20 mouse cellular contexts compared by ENCODE assay signal in genomic region chr9:58086861-58087260, GRCm38 (mm10). TPM values are rescaled to one million over a fixed set of nuclear protein-coding genes. Genes with fewer than 3 reads are reported as not detected.
DNase-seq lines count a peak whose midpoint lies in the region; ATAC-seq and TF ChIP-seq lines count a peak whose summit lies in the region.
"Had no signal": no experiment of that assay in that cellular context is flagged by ENCODE, and none has a peak within 500 bp of the region (broad histone marks: within the 10 kb centered on the region; RNA-seq: fewer than 3 reads in every experiment).

No protein-coding gene starts in this region.

- peaks cover 53% of the 10 kb centered on the region for H3K4me1 ChIP-seq in forebrain, embryonic 10.5 days
- H3K4me1 ChIP-seq in forebrain, embryonic 11.5 days (replicated peaks; ENCODE audit: control insufficient read depth, insufficient read depth, low read length), result peaks cover 17% of the 10 kb centered on the region
- peaks cover 52% of the 10 kb centered on the region for H3K4me1 ChIP-seq in midbrain, embryonic 10.5 days
- H3K4me1 ChIP-seq in midbrain, postnatal 0 days (ENCODE audit: insufficient read depth, low read length), result peaks cover 18% of the 10 kb centered on the region
- peaks cover 42% of the 10 kb centered on the region for H3K4me1 ChIP-seq in limb, embryonic 14.5 days (ENCODE audit: control insufficient read depth, insufficient read depth, low read length)

- no peaks in the 10 kb centered on the region for H3K36me3 ChIP-seq in forebrain, embryonic 10.5 days (replicated peaks)
- H3K36me3 ChIP-seq in forebrain, embryonic 11.5 days (ENCODE audit: control insufficient read depth, insufficient read depth, low read length), result no peaks in the 10 kb centered on the region
- no peaks in the 10 kb centered on the region for H3K36me3 ChIP-seq in midbrain, embryonic 10.5 days
- no peaks in the 10 kb centered on the region for H3K36me3 ChIP-seq in midbrain, postnatal 0 days (ENCODE audit: insufficient read depth, low read length)
- no peaks in the 10 kb centered on the region for H3K36me3 ChIP-seq in limb, embryonic 14.5 days (ENCODE audit: control insufficient read depth, insufficient read depth, low read length)
- H3K36me3 ChIP-seq: embryonic facial prominence, embryonic 15.5 days; heart, embryonic 15.5 days had no signal

- no peak for TF ChIP-seq POLR2A in limb, embryonic 14.5 days (IDR thresholded peaks at IDR 0.05; ENCODE audit: borderline replicate concordance, extremely low read depth, insufficient read depth, insufficient read length)

- H3K9ac ChIP-seq in forebrain, embryonic 11.5 days (ENCODE audit: low read length), result no peak overlapping the region
- no peak overlapping the region for H3K9ac ChIP-seq in midbrain, postnatal 0 days (replicated peaks; ENCODE audit: low read length, poor library complexity, severe bottlenecking)
- H3K9ac ChIP-seq in limb, embryonic 14.5 days (ENCODE audit: low read depth, low read length, severe bottlenecking), result 0 out of 2 replicates have a peak overlapping the region, but pooled peaks have one; percentile 4
- H3K9ac ChIP-seq: embryonic facial prominence, embryonic 15.5 days; heart, embryonic 15.5 days; liver, postnatal 0 days had no signal

- WGBS in forebrain, embryonic 10.5 days, result 63% methylated on average over 7 of the region's 7 CpGs
- 59% methylated on average over 7 of the region's 7 CpGs for WGBS in forebrain, embryonic 11.5 days
- 61% methylated on average over 7 of the region's 7 CpGs for WGBS in midbrain, embryonic 10.5 days
- WGBS in midbrain, postnatal 0 days, result 67% methylated on average over 7 of the region's 7 CpGs
- 49% methylated on average over 7 of the region's 7 CpGs for WGBS in limb, embryonic 14.5 days

- no peak for ATAC-seq in forebrain, embryonic 11.5 days (replicated peaks; ENCODE audit: low FRiP score)
- ATAC-seq in midbrain, postnatal 0 days (ENCODE audit: low FRiP score), result no peak
- no peak for ATAC-seq in limb, embryonic 14.5 days (ENCODE audit: low FRiP score, low read depth)
- no peak for ATAC-seq in monocyte, adult 5-6 weeks (replicated peaks; ENCODE audit: insufficient number of reproducible peaks, low FRiP score, low TSS enrichment, poor library complexity, severe bottlenecking)
- ATAC-seq: liver, postnatal 0 days had no signal

- no peaks in the 10 kb centered on the region for H3K9me3 ChIP-seq in forebrain, embryonic 10.5 days
- H3K9me3 ChIP-seq in forebrain, embryonic 11.5 days (ENCODE audit: control insufficient read depth, low read length), result no peaks in the 10 kb centered on the region
- H3K9me3 ChIP-seq in midbrain, embryonic 10.5 days (replicated peaks), result no peaks in the 10 kb centered on the region
- H3K9me3 ChIP-seq in midbrain, postnatal 0 days (ENCODE audit: low read length), result no peaks in the 10 kb centered on the region
- H3K9me3 ChIP-seq in limb, embryonic 14.5 days (ENCODE audit: control insufficient read depth, low read length), result no peaks in the 10 kb centered on the region
- H3K9me3 ChIP-seq: embryonic facial prominence, embryonic 15.5 days; heart, embryonic 15.5 days had no signal

- H3K4me2 ChIP-seq in forebrain, embryonic 11.5 days (ENCODE audit: low read depth, low read length, severe bottlenecking), result no peak overlapping the region
- H3K4me2 ChIP-seq in midbrain, postnatal 0 days (ENCODE audit: low read depth, low read length, poor library complexity, severe bottlenecking), result no peak overlapping the region
- H3K4me2 ChIP-seq in limb, embryonic 14.5 days (replicated peaks; ENCODE audit: low read depth, low read length, severe bottlenecking), result no peak overlapping the region
- H3K4me2 ChIP-seq: embryonic facial prominence, embryonic 15.5 days; heart, embryonic 15.5 days had no signal

- no peak for TF ChIP-seq CTCF in midbrain, postnatal 0 days (IDR thresholded peaks at IDR 0.05)

- peak overlapping the region; percentile 70 for H3K27ac ChIP-seq in forebrain, embryonic 10.5 days
- no peak overlapping the region for H3K27ac ChIP-seq in forebrain, embryonic 11.5 days (ENCODE audit: low read depth, low read length)
- H3K27ac ChIP-seq in midbrain, embryonic 10.5 days (replicated peaks), result peak overlapping the region; percentile 65
- no peak overlapping the region for H3K27ac ChIP-seq in midbrain, postnatal 0 days (ENCODE audit: low read depth, low read length)
- no peak overlapping the region for H3K27ac ChIP-seq in limb, embryonic 14.5 days (replicated peaks; ENCODE audit: low read depth, low read length)
- H3K27ac ChIP-seq: embryonic facial prominence, embryonic 15.5 days; heart, embryonic 15.5 days had no signal

- DNase-seq in forebrain, embryonic 10.5 days (ENCODE audit: extremely low spot score, low spot score), result no peak
- no peak for DNase-seq in forebrain, embryonic 11.5 days (ENCODE audit: low spot score)
- no peak for DNase-seq in midbrain, embryonic 10.5 days (ENCODE audit: low spot score)
- DNase-seq in midbrain, postnatal 0 days (ENCODE audit: low spot score), result no peak
- DNase-seq in limb, embryonic 14.5 days (ENCODE audit: low spot score), result no peak
- DNase-seq in right cerebral cortex, postnatal 10 days (ENCODE audit: low spot score in 2 of 2), result no peak
- no peak for DNase-seq in kidney, postnatal 25 days
- DNase-seq: cerebellum, adult 9-10 months; gastrocnemius, postnatal 10 days; heart, adult 18-20 months; kidney, adult 8-10 months; liver; liver, postnatal 0 days; lung, postnatal 36 days; right cerebral cortex, postnatal 4 days had no signal

- H3K4me3 ChIP-seq in forebrain, embryonic 10.5 days, result no peak overlapping the region
- H3K4me3 ChIP-seq in forebrain, embryonic 11.5 days (ENCODE audit: low read depth, low read length), result no peak overlapping the region
- no peak overlapping the region for H3K4me3 ChIP-seq in midbrain, embryonic 10.5 days
- no peak overlapping the region for H3K4me3 ChIP-seq in midbrain, postnatal 0 days (ENCODE audit: low read depth, low read length)
- H3K4me3 ChIP-seq in limb, embryonic 14.5 days (replicated peaks; ENCODE audit: low read length), result no peak overlapping the region
- H3K4me3 ChIP-seq: embryonic facial prominence, embryonic 15.5 days; heart, embryonic 15.5 days had no signal

- H3K27me3 ChIP-seq in forebrain, embryonic 10.5 days (ENCODE audit: poor library complexity, severe bottlenecking), result peaks cover 35% of the 10 kb centered on the region
- no peaks in the 10 kb centered on the region for H3K27me3 ChIP-seq in forebrain, embryonic 11.5 days (ENCODE audit: control insufficient read depth, insufficient read depth, low read length)
- peaks cover 33% of the 10 kb centered on the region for H3K27me3 ChIP-seq in midbrain, embryonic 10.5 days (ENCODE audit: low read depth, poor library complexity, severe bottlenecking)
- no peaks in the 10 kb centered on the region for H3K27me3 ChIP-seq in midbrain, postnatal 0 days (ENCODE audit: insufficient read depth, low read length)
- H3K27me3 ChIP-seq in limb, embryonic 14.5 days (ENCODE audit: control insufficient read depth, insufficient read depth, low read length), result no peaks in the 10 kb centered on the region; the same call in 1 of the 2 replicates

RNA-seq across cellular contexts. Expression of gene Stra6, which starts 23.3 kb away (rescaled TPM):
- 33.0 and 37.1 TPM in 2 replicates for polyA plus RNA-seq in forebrain, embryonic 10.5 days (2016; fragmentation: Nextera tagmentation; extraction: Ambion mirVana)
- 18.0 and 21.8 TPM in 2 replicates for polyA plus RNA-seq in forebrain, embryonic 11.5 days (2014; fragmentation: Nextera tagmentation; extraction: Ambion mirVana)
- 15.2 TPM in 2 replicates for polyA plus RNA-seq in midbrain, embryonic 10.5 days (2016; fragmentation: Nextera tagmentation; extraction: Ambion mirVana)
- total RNA-seq in midbrain, postnatal 0 days (2014; rRNA removed), result 19.6 and 20.8 TPM in 2 replicates
- 8.8 and 9.2 TPM in 2 replicates for polyA plus RNA-seq in midbrain, postnatal 0 days (2015; fragmentation: Nextera tagmentation; extraction: Ambion mirVana)
- 22.0 and 33.8 TPM in 2 replicates for polyA plus RNA-seq in limb, embryonic 14.5 days (2012; rRNA removed)
- 13.1 and 16.6 TPM in 2 replicates for polyA plus RNA-seq in limb, embryonic 14.5 days (2014; fragmentation: Nextera tagmentation; extraction: Ambion mirVana)
- total RNA-seq in monocyte, adult 5-6 weeks (2017), result not detected in 3 replicates
- total RNA-seq: MEL; neutrophil, adult 5-6 weeks had no signal
- polyA plus RNA-seq: liver, postnatal 0 days had no signal

RNA-seq across cellular contexts. Expression of gene Ccdc33, which starts 31.8 kb away (rescaled TPM):
- 0.36 and 0.90 TPM in 2 replicates for polyA plus RNA-seq in forebrain, embryonic 10.5 days (2016; fragmentation: Nextera tagmentation; extraction: Ambion mirVana)
- 0.88 and 1.1 TPM in 2 replicates for polyA plus RNA-seq in forebrain, embryonic 11.5 days (2014; fragmentation: Nextera tagmentation; extraction: Ambion mirVana)
- polyA plus RNA-seq in midbrain, embryonic 10.5 days (2016; fragmentation: Nextera tagmentation; extraction: Ambion mirVana), result 0.51 and 0.62 TPM in 2 replicates
- 0.24 and 0.27 TPM in 2 replicates for total RNA-seq in midbrain, postnatal 0 days (2014; rRNA removed)
- polyA plus RNA-seq in midbrain, postnatal 0 days (2015; fragmentation: Nextera tagmentation; extraction: Ambion mirVana), result 1.1 and 1.4 TPM in 2 replicates
- 0.11 and 0.24 TPM in 2 replicates for polyA plus RNA-seq in limb, embryonic 14.5 days (2012; rRNA removed)
- 0.44 TPM in 1 of 2 replicates, not detected in the other for polyA plus RNA-seq in limb, embryonic 14.5 days (2014; fragmentation: Nextera tagmentation; extraction: Ambion mirVana)
- total RNA-seq in monocyte, adult 5-6 weeks (2017), result not detected in 3 replicates
- total RNA-seq: gastrocnemius, postnatal 10 days; MEL; neutrophil, adult 5-6 weeks had no signal
- polyA plus RNA-seq: heart, embryonic 15.5 days; liver, postnatal 0 days had no signal

Comparison
In these comparisons a context has a peak if more than half of its experiments do, and no peak if none do; other contexts are left out.
1. H3K27ac ChIP-seq: peak in forebrain, embryonic 10.5 days (single experiment) and midbrain, embryonic 10.5 days (single experiment); none in forebrain, embryonic 11.5 days (single experiment), midbrain, postnatal 0 days (single experiment) and limb, embryonic 14.5 days (single experiment).